Mouse (Mus musculus) lung, postnatal 14 days (tissue): ENCODE measurements at regions not wholly inside any gene's neighbourhood (a gene's known extent, or its start where the extent isn't known, plus 50 kb on each side); places are given as distances from the start of the nearest gene placed in this dataset.

ENCODE experiments used
- DNase-seq: peaks from one replicate; pipeline ENCODE4 v3.0.0; 2021

DNA sequence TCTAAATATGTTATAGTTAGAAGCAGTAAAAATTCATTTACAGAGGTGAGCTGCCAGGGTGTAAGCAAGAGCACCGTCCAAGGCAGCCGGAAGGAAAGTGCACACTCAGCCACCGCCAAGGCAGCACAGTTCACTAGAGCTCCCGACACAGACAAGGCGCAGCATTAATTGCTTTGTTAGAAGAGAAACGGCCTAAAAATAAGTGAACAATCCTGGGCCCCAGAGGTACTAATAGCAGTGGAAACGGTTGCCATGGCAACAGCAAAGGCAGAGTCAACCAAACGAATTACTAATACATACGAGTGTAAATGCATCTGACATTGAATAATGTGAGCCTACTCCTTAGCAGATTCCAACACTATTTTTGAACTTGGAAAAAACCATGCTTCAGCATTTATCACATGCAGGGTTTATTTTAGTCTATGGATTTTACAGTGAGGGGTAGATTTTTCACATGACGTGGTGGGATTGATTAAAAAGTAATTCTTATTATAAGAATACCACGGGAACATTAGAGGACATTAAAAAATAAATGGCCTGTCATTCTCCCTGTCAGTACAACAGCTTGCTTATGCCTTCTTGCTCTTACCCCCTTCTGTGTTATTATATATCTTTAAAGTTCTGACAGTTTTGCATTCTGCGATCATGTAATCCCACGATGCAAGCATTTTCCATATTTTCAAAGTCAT is 62.5 kb downstream of the Cavin4 start:
- DNase-seq: no peak

DNA sequence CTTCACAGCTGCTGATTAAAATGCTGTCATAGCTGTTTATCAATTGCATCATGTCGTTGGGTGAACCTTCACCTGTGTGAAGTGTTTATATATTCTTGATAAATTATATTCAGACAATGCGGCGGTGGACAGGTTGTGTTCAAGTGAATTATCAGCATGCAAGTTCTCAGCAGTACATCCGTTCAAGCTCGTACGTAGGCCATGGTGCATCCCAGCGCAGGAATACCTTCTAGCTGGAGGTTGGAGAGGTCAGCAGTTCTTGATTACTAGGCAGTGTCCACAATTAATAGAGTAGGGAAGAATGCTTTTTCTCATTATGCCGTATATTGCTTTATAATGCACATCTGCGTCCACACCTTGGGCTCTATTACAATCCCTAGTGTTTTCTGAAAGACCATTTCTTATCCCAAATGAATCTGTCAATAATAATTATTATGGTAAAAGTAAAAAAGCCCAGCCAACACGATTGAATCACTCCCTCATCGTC is 63.1 kb downstream of the Cavin4 start:
- no peak for DNase-seq

DNA sequence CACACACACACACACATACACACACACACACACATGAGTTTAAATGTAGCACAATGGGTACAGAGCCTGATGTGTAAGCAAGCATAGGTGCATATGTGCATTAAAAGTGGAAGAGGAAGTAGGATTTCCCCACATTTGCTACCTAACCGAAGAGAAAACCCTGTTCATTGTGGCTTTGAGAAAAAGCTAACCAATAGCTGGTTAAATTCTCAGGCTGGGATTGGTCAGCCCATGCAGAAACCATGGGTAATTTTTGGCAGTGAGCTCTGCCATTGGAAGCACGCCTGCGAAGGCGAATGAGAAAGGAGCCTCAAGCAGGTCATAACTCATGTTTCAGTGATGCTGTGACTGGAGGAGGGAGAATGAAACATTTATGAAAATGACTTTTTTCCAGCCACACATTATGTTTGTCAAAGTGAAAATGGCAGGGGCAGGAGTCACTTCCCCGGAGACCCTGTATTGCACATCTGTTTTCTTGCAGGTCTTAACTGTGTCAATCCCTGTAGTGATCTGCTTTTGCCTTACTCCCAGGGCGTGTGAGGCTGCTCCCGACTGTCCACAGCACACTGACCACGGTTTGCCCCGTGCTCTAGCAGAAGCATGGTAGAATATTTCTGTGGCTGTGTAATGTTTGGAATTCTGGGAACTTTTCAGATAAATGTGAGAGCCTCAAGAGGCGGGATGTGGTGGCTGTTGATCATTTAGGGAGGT is 71.7 kb downstream of the Cavin4 start:
- DNase-seq: no peak

DNA sequence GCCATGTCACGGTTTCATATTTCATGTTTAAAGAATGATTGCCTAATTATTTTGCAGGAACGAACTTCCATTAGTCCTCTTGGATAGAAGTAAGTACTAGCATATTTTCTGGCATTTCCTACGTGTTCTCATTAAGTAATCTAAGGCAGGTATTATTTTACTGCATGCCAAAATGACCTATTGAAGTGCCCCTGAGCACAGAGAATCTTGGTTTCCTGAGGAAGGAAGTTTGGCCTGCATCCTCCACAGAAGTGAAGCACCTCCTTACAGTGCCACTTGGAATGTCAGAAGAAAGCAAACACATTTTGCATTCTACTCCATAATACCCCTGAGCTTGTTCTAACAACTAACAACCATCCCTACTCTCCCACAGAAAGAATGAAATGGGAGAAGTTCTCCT is 82.9 kb downstream of the Cavin4 start:
- DNase-seq: peak; percentile 8

DNA sequence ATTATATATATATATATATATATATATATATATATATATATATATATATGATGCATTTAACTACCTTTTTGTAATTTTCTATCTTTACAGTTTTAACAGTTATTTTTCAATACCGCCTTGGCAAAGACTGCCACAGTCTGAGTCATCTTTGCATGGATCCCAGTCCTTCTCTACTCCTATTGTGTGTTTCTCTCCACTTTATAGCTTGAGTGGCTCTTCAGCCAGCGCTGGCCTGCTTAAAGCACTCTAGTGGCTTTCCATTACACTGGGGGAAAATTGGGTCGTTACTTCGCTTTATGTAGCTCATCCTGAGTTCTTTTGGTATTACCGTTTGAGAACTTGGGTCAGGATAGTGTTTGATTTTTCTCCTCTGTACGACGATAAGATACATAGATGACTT is 86.3 kb downstream of the Cavin4 start:
- peak; percentile 8 for DNase-seq

DNA sequence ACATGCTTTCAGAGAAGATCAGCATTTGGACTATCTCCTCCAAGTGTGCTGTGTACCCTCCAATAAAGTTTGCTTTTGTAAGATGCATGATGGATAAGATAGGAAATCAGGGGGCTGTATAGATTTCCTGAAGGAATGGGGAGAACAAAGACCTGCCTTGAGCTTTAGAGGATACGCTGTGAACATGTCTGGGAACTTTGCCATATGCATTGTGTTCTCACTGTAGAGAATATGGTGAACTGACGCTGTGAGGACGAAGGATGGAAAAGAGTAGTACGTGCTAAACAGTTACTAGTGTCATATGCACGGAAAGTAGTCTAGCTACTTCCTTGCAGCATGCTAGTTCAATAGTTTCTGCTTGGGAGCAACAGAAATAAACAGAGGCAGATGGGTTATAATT is 86.8 kb downstream of the Cavin4 start:
- no peak for DNase-seq

DNA sequence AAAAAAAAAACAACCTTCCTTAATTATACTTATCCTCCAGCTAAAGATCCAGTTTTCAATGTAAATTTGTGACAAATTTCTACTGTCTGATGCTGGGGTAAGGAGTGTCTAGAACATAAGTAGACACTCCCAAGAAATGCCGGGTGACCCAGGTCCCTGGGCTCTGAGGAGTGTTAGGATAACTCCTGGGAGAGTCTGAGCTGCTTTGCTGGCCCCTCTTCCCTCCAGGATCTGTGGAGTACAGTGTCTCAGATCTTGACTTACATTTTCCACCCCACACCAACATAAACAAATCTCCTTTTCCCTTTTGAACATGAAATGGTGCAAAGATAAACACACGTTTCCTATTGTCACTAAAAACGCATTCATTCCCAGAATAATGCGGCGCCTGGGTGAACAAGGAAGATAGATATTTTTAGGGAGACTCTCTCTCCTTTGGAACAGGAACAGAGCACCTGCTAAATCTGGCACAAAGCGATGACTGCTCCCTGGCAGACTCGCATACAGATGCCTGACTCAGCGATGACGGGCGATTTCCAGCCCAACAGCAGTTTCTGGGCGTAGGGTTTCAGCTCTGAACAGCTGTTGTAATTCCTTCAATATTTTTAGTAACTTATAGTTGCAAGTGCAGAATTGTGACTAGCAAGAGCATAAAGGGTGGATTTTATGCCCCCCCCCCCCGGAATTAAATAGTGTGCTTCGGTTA is 91.3 kb downstream of the Cavin4 start:
- peak; percentile 19 for DNase-seq

DNA sequence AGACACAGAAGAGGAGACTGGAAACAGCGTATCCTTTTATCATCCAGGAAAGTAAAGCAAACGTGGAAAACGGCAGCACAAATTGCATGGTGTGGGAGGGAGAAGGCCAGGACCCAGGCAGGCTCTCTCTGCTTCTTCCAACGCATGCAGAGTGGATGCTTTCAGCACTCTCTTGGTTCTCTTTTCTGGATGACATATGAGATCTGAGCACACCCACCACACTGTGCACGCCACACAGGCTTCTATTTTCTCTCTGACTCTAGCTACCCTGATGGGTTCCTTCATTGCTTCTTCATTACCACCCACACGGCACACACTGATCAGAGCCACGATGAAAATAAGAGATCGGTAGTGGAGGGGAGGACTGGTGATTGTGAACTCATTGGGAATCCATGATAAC is 97.3 kb downstream of the Cavin4 start:
- no peak for DNase-seq

DNA sequence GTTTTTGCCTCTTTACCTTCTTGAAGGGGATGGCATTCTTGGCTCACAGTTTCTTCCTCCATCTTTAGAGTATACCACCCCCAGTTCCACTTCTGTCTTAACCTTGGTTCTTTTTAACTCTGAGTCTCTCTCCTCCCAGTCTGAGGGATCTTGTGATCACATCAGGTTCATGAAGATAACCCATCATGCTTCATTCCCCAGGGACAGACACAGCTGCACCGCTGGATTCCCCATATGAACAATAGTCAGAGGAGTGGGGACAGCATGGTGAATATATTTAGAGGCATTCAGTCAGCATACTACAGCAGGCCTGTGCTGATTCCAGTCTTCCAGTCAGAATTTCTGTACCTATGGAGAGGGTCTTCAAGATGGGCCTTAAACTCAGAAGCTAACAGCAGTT is 103.1 kb downstream of the Cavin4 start:
- no peak for DNase-seq

DNA sequence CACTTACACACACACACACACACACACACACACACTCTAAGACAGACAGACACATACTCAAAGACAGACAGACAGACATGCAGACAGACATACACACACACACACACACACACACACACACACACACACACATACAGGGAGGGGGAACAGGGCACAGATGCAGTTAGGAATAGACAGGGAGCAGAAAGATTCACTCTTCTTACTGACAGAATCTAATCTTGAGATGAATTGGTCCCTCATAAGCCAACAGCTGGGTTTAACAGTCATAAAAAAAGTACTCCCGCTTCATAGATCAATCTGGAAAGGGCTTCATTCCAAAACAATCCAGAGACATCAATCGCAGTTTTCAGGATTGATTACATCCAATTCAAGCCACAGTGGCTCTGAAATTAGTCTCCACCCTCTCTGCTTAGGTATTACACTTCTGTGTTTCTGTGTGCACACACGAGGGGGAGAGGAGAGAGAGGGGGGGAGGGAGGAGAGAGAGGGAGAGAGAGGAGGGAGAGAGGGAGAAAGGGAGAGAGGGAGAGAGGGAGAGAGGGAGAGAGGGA is 107.2 kb downstream of the Cavin4 start:
- no peak for DNase-seq

DNA sequence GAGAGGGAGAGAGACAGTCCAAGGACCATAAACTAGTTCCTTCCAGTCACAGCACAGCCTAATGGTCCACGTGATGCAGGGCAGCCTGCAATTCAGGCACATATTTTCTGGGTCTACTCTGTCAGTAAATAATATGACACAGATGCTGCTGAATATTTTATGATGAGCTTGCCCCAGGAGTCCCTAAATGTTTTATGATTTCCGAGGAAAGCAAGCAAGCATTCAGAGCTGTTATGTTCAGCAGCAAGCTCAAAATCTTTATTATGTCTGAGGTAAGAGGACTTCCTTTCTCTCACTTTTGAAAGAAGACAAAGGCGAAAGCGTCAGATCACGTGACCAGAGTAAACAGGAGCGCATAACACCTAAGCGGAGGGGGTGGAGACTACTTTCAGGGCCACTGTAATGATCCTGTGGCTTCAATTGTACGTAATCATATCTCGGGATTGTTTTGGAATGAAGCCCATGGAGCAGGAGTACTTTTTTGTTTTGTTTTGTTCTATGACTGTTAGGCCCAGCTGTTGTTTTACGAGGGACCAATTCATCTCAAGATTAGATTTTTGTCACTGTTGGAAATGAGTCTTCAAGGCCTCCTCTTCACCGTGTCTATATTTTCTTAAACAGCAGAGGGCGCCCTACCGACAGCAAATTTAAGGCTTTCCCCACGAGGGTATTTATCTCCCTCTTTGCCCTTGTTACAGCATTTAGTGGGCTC is 107.8 kb downstream of the Cavin4 start:
- peak; percentile 45 for DNase-seq

DNA sequence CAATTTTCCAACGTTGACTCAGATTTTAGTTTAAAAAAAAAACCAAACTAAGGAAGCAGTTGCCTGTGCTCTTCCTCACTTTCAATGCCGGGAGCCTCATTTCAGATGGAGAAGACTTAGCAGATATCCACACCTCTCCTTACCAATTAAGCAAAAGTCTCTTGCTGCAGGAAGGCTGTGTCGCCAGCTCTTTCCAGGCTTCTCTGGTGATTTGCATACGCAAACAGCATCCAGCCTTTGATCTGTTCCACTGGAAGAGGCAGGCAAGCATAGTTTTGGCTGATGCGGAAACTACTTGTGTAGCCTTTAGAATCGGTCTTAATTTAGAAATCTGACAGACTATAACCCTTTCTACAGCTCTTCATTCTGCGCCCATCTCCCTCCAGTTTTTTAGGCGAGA is 108.5 kb downstream of the Cavin4 start:
- DNase-seq: no peak

DNA sequence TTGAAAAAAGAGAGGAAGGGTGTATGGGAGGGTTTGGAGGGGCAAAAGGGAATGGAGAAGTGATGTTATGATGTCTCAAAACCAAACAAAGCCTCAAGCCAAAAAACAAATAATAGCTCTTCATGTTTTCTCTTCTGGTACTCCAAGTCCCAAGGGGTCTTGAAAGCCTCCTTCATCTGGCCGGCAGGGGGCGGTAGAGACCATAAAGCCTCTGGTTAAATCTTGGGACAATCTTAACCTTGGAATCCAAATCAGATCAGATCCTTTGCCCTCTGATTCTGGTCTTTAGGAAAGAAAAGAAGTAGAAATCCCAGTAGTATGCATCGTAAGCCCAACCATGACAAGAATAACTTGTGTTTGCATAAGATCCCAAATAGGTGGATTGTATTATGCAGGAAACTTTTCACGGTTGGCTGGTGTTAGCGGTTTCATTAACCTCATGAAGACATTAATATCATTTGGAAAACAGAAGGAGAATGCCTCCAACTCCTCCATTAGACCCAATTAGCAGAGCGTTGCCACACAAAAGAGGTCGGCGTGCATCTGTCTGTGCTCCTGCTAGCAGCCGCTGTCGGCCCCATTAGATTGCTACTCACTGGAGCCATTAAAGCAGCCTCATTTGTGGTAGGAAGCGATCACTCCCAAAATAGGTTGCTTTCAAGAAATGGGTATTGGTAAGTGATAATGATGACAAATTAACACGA is 116.0 kb downstream of the Cavin4 start:
- DNase-seq: peak; percentile 71

DNA sequence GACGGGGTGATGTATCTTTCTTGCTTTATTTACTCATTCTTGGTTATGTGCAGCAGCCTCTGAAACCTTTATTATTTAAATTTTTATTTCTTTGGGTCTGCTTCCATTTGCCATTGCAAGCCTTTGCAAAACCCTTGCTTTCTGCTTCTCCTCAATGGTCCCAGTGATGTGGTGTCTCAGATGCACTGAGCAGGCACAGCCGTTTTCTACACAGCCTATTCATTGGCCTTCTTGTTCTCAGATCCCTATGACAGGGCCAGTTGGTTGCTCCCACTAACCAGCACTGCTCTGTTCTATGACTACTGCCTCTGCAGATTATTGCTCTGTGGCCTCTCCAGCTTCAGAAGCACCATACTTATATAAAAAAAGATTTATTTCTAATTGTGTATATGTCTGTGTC is 116.6 kb downstream of the Cavin4 start:
- DNase-seq: no peak

DNA sequence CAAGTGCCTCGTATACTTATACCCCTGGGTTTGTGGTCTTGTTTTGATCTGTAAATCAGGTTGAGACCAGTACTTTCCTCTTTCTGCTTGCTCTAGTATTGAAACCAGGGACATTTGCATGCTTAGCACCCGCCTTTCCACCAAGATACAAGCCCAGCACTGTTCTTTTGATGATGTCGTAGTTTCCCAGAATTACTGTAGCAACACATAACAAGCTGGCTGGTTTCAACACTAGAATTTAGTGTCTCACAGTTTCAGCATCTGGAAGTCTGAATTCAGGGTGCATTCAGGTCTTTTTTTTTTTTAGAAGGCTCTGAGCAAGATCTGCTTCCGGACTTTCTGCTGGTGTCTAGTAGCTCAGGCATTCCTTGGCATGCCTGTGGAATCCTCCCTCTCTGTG is 117.8 kb downstream of the Cavin4 start:
- DNase-seq: no peak

DNA sequence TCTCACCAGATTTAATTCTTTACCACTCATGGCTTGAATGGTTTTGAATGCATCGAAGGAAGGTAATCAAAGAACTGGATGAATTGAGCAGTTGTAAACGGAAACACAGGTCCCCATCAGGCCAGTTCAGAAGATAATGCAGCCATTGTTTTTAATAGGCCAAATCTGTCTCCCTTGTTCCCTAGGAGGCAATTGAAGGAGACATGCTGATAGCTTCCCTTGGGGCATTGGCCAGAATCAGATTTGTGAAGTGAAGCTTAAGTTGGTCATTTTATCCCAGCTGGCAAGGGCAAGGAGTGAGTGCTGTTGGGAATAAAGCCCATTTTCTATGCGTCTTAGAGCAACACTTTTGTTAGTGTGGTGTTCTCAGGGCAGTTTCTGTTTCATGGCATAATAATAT is 119.4 kb downstream of the Cavin4 start:
- no peak for DNase-seq

DNA sequence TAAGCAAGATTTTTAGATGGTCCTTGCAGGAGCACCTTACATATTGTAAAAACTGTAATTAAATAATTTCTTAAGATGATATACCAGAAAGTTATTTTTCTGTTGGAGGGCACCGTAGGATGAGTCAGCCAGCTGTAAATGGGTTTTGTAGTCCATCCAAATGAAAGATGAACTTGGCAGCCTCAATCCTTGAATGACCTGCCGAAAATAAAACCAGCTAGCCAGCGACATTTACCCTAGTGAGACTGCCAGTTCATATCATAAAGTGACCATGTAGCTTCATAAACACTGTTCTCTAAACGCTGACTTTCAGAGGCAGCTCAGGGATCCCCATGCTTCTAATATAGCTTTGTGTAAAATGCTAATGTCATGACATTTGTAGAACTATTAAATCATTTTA is 127.8 kb downstream of the Cavin4 start:
- no peak for DNase-seq

DNA sequence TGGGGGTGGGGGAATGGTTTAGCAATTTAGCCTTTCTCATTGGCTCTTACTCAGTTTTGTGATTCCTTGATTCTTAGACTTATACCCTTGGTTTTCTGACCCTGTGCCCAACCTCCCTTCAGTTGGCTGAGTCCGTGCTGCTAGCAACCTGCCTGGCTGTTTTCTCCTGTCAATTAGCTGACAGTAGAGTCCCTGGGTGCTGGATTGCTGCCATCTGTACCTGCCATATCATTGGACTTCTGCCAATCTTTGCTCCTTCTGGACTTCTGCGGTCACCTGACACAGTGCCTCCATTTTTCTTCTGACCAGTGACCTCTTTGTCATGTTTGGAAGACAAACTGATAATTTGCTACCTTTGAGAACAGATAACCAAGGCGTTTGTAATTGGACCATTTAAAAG is 140.5 kb downstream of the Cavin4 start:
- no peak for DNase-seq

DNA sequence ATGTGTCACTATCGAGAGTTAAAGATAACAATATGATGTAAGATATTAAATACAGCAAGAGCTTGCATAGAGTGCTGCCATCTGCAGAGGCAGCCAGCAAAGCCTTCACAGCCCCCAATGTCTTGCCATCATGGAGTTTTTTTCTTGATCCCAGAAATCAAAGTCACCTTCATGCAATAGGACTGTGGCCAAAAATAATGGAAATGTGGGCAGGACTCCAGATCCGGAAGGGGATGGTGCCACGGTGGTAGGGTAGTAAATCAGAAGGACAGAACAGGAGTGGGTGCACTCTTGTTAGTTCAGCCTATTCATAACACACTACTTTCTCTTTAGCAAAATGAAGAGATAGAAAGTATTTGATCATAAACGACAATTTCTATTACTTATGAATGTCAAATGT is 145.3 kb downstream of the Cavin4 start:
- DNase-seq: no peak

DNA sequence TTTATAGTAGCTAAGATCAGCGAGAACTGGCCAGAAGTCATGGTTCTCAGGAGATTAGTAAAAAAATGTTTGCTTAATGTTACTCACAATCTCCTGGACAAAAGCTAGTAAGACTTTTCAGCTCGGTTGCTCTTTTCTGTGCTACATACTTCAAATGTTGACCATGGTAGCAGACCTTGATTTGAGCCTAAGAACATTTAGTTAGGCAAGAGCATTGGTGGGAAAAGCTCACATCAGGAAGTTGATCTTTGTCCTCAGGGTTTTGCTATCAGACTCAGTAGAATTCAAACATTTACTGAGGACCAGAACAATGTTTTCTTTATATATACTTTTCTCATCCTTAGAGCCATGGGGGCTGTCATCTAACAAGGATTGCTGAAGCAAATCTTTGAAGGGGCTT is 170.4 kb downstream of the Cavin4 start:
- no peak for DNase-seq

DNA sequence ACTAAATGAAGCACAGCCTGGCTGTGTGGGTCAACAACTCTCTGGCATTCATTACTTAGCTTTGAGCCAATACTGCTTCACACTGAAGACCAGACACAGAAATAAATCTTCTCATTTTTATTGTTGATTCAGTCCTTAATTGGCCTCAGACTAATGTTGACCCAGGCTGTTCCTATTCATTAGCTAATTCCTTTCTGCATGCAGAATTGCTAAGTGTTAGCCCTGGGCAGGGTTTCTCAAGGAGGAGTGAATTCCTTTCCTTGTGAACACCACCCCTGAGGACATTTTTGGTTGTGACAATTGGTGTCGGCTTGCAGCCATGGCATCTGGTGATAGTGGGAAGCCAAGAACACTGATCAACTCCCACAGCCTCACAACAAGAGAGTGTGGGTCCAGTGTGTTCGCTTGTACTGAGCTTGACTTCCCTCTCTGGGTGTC is 179.5 kb downstream of the Cavin4 start:
- DNase-seq: no peak

DNA sequence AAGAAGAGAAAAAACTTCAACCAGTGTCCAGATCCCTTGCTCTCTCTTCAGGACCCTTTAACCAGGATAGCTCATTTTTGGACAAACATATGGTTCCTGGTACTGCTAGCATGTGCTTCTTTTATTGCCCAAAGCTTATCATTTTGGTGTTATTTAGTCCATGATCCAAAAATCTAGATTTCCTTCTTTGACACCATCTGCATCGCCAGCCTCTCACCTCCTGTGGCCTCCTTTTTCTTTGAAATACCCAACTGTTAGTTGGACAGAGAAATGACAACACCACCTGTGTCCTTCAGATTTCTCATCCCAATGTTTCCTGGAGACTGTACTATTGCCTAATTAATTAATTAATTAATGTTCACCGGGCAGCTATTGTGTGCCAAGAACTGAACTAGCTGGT is 188.0 kb upstream of the Plppr1 start:
- DNase-seq: no peak
